Mouse (Mus musculus) spleen, adult 2 months (tissue): Measurements from ENCODE around the gene Sec24c. TPM values are rescaled to one million over a fixed set of nuclear protein-coding genes. Genes with fewer than 3 reads are reported as not detected.

Experiments
- DNase-seq, 2 experiments: peaks; one replicate each; pipeline versions ENCODE4 v3.0.0 to v3.0.0-alpha.2; 2012 to 2021; ENCODE audit warnings: low spot score in 2 of 2, low read depth in 1 of 2
- H3K27ac ChIP-seq: fragments of 200-500 bp; 2 replicates; pipeline ENCODE4 v1.5.1; 2012; ENCODE audit warnings: low read length, inconsistent platforms; ENCODE audit not compliant: insufficient read depth
- H3K27me3 ChIP-seq: fragments of 200-500 bp; 2 replicates; pipeline ENCODE4 v1.6.1; 2012; ENCODE audit warnings: mild to moderate bottlenecking, moderate library complexity, low read length, inconsistent platforms; ENCODE audit not compliant: control insufficient read depth, insufficient read depth
- H3K36me3 ChIP-seq: fragments of 200-500 bp; 2 replicates; pipeline ENCODE4 v1.6.1; 2012; ENCODE audit warnings: mild to moderate bottlenecking, low read length, inconsistent platforms; ENCODE audit not compliant: control insufficient read depth, insufficient read depth
- H3K4me1 ChIP-seq: fragments of 200-500 bp; 2 replicates; pipeline ENCODE4 v1.6.1; 2011; ENCODE audit warnings: inconsistent platforms; ENCODE audit not compliant: control insufficient read depth, insufficient read depth, insufficient read length
- H3K4me3 ChIP-seq: fragments of 200-500 bp; 2 replicates; pipeline ENCODE4 v1.5.1; 2011; ENCODE audit warnings: mild to moderate bottlenecking, inconsistent platforms; ENCODE audit not compliant: insufficient read depth, insufficient read length; ENCODE audit errors: extremely low read depth
- CTCF ChIP-seq: fragments of 200-500 bp; IDR thresholded peaks from 2 replicates; pipeline ENCODE4 v1.5.1; 2011; ENCODE audit warnings: mild to moderate bottlenecking, inconsistent platforms; ENCODE audit not compliant: insufficient read depth, insufficient read length, insufficient replicate concordance; ENCODE audit errors: extremely low read depth
- POLR2A ChIP-seq: fragments of 200-500 bp; IDR thresholded peaks from 2 replicates; pipeline ENCODE4 v1.6.1; 2011; ENCODE audit warnings: low read depth, low read length, inconsistent platforms
- WGBS: fragments of 180-500 bp; shearing (Covaris S2); methylation state at CpG from one replicate; pipeline ENCODE4 v1.1.7; 2018; 5-methylcytosine and 5-hydroxymethylcytosine counted together
- polyA plus RNA-seq: library from polyadenylated mRNA; depleted of rRNA; stranded (reverse); fragments of >200 nt; gene quantifications from 2 replicates; pipeline ENCODE4 v1.2.3, GENCODE M21; 2012; rRNA removed

Gene Sec24c
- polyA plus RNA-seq, 1 experiment, result 181 TPM

DNA sequence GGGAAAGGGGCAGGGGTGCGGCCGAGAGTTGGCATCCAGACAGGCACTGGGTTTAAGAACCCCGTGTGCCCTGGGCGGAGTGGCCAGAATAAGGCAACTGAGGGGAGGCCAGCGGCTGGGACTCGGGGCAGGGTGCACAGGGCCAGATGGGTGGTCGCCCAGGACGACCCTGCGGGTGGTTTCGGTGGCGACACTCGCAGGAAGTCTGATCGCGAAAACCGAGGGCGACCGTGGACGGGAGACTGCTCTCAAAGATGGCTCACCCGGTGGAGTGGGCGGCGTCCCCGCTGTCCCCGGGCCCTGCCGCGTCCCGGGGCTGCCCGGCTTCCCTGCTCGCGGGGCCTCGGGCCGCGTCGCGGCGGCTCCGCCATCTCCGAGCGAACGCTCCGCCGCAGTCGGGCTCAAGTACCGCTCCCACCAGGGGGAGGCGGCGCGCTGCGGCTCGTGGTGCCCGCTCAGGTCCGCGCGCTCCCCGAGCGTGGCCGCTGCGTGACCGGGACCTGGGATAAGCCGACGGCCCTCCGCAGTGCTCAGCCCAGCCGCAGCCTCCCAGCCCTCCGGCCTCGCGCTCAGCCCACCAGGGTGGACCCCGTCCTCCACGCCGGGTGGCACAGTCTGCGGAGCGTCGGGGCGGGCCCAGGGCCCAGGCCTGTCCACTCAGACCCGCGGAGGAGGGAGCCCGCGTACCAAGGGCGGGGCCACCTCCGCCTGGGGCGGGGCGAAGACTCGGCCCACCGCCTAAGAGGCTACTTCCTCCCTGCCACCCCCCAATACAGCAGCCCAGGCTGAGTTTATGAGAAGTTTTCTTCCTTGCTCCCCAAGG lies 60.1 kb downstream of the Sec24c start, which contains the start of gene Ndst2:
Gene Ndst2 (minus strand): TSS at position 611 of the 823 bp plus-strand sequence.
- H3K4me1 ChIP-seq, result peaks cover 3% of the 10 kb centered on the region; the same call in 1 of the 2 replicates
- no peaks in the 10 kb centered on the region for H3K27me3 ChIP-seq
- peaks cover 10% of the 10 kb centered on the region for H3K36me3 ChIP-seq
- WGBS, result under 1% methylated on average over 79 of the region's 81 CpGs
- peak within 1 kb of the TSS; percentile 93 for H3K27ac ChIP-seq
- H3K4me3 ChIP-seq, result peak within 1 kb of the TSS; percentile 92
- TF ChIP-seq POLR2A, result peak; percentile 73
- TF ChIP-seq CTCF, result no peak
- DNase-seq, result peak; percentile 80 to 87

DNA sequence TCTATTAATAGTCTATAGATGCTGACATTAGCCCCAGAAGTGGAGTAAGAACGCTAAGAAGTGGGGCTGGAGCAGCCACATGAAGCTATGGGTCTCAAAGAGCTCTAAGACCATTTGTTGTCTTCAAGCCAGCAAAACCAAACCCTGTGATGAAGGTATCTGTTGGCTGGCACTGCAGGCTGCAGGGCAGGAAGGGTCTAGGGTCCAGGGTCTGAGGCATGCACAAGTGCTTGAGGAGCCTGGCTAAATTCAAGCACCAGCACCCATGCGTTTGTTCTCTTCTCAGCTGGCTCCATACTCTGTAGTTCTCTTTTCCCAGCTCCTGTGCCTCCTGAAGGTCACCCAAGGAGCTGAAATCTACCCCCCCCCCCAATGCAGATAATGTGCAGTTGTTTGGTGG lies 60.9 kb downstream of the Sec24c start:
- Histone ChIP-seq H3K36me3 (peaks cover 2% of the 10 kb centered on the region), H3K4me3 (no peak overlapping the region), H3K27me3 (no peaks in the 10 kb centered on the region), H3K4me1 (peaks cover 3% of the 10 kb centered on the region; the same call in 1 of the 2 replicates), H3K27ac (no peak overlapping the region)
- WGBS, result 64% methylated on average over 2 of the region's 2 CpGs
- no peak for TF ChIP-seq CTCF
- no peak for TF ChIP-seq POLR2A
- no peak for DNase-seq

DNA sequence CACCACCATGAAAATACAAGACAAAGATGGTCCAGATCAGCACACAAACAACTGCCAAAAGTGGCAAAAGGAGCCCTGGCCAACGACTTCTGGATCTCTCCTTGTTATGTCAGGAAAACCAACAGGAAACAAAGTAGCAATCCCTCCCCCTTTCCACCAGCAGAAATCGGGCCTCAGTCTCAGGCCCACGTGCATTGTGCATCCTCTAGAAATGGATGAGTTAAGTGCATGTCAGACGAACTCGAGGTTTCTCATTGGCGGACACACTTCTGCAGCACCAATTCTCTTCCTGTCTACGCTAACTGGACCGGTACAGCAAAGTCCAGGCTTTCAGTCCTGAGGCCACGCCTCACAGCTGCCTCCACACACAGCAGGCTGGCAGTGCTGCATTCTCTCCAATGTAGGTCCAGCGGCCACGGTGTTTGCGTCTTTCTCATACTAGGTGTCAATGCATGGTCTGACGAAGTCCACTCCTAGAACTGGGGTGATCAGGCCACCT lies 61.8 kb downstream of the Sec24c start:
- H3K36me3 ChIP-seq, result peaks cover 3% of the 10 kb centered on the region
- no peak overlapping the region for H3K4me3 ChIP-seq
- peaks cover 3% of the 10 kb centered on the region; the same call in 1 of the 2 replicates for H3K4me1 ChIP-seq
- H3K27me3 ChIP-seq, result no peaks in the 10 kb centered on the region
- DNase-seq, result no peak
- TF ChIP-seq CTCF (no peak), POLR2A (no peak)
- H3K27ac ChIP-seq, result no peak overlapping the region
- 72% methylated on average over 13 of the region's 13 CpGs for WGBS

DNA sequence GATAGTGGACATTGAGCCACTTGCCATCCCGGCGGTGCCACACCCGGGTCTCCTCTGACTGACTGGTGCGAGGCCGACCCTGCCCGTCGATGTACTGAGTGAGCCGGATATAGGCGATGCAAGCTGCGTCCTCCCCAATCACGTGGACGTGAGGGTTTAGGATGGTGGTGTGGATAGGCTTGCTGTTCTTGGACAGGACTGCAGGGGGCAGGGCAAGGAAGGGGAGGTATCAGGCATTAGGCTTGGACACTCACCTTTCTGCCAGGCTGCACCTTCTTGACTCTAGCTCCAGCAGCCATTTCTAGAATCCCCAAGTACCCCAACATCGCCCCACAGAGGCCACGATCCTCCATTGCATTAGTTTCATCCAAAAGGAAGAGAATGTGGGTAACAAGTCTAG lies 63.2 kb downstream of the Sec24c start:
- peaks cover 3% of the 10 kb centered on the region; the same call in 1 of the 2 replicates for H3K4me1 ChIP-seq
- peak in 1 of 2 experiments; percentile 39 for DNase-seq
- no peaks in the 10 kb centered on the region for H3K27me3 ChIP-seq
- no peak overlapping the region for H3K27ac ChIP-seq
- H3K4me3 ChIP-seq, result no peak overlapping the region
- TF ChIP-seq POLR2A, result no peak
- TF ChIP-seq CTCF, result peak; percentile 33; the same call in 1 of the 2 replicates
- H3K36me3 ChIP-seq, result peaks cover 7% of the 10 kb centered on the region
- WGBS, result 51% methylated on average over 14 of the region's 14 CpGs

DNA sequence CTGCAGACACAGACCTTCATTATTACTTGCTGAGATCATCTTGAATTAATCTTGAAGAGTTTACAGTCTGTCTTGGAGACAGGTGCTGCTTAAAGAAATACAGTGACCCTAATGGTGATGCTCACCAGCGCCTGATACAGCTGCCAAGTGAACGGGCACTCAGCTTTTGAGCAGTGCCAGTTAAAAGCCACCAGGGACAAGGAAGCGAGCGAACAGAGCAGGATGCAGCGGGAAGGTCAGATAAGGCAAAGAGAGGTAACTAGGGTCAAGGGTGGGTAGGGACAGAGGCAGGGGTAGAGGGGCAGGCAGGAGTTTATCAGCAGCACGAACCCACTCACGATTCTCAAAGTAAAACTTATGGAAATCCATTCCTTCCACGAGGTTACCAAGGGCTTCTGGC lies 64.4 kb downstream of the Sec24c start:
- no peak for TF ChIP-seq POLR2A
- TF ChIP-seq CTCF, result no peak
- no peak for DNase-seq
- no peak overlapping the region for H3K27ac ChIP-seq
- H3K4me1 ChIP-seq, result no peaks in the 10 kb centered on the region
- H3K4me3 ChIP-seq, result no peak overlapping the region
- no peaks in the 10 kb centered on the region for H3K27me3 ChIP-seq
- WGBS, result 92% methylated on average over 8 of the region's 8 CpGs
- H3K36me3 ChIP-seq, result peaks cover 10% of the 10 kb centered on the region

DNA sequence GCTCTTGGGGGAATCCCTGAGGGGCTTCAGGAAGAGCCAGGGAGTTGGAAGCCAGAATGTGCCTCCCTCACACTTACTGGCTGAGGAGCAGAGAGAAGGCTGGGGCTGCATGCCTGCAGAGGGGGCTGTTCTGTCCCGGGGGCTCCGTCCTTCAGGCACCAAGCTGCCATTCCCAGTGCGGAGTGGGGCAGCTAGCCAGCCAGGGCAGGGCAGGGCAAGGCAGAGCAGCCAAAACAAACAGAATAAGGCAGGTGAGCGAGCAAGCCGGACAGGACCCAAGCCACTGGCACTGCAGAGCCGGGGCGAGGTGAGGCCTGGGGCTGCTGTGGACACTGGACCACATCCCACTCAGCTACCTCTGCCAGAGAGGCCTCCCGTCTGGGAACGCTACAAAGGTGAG lies 67.2 kb downstream of the Sec24c start:
- no peak overlapping the region for H3K27ac ChIP-seq
- no peaks in the 10 kb centered on the region for H3K27me3 ChIP-seq
- DNase-seq, result no peak
- WGBS, result 91% methylated on average over 9 of the region's 9 CpGs
- no peaks in the 10 kb centered on the region for H3K4me1 ChIP-seq
- H3K4me3 ChIP-seq, result no peak overlapping the region
- TF ChIP-seq CTCF (no peak), POLR2A (no peak)
- peaks cover 13% of the 10 kb centered on the region for H3K36me3 ChIP-seq

DNA sequence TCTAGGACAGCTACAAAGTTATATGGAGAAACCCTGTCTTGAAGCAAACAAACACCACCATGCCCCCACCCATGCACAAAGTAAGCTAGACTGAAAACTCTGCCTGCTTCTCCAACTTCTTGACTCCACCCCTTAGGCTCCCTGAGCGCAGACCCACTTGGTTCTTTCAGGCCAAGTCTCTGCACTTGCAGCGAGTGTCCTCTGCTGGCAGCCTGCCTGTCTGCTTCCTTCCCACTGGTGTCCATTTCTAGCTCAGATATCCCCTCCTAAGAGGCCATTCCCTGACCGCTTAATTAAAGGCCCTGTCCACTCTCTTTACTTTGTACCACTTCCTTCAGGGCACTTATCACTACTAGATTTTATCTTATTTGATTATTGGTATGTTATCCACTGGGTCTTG lies 69.5 kb downstream of the Sec24c start:
- Histone ChIP-seq H3K27me3 (no peaks in the 10 kb centered on the region), H3K36me3 (peaks cover 13% of the 10 kb centered on the region), H3K4me3 (no peak overlapping the region), H3K27ac (no peak overlapping the region), H3K4me1 (no peaks in the 10 kb centered on the region)
- 90% methylated on average over 3 of the region's 3 CpGs for WGBS
- no peak for TF ChIP-seq CTCF
- no peak for TF ChIP-seq POLR2A
- no peak for DNase-seq

Other genes with a start within 250 kb of the Sec24c start
- not detected in 2 replicates for gene Cfap70, start 222.1 kb upstream of the Sec24c start, polyA plus RNA-seq
- 36.5 and 44.8 TPM in 2 replicates for gene Anxa7, start 194.2 kb upstream of the Sec24c start, polyA plus RNA-seq
- gene Mss51, start 177.4 kb upstream of the Sec24c start, polyA plus RNA-seq, result 0.65 and 0.97 TPM in 2 replicates
- gene Ppp3cb, start 127.7 kb upstream of the Sec24c start, polyA plus RNA-seq, result 6.0 and 6.5 TPM in 2 replicates
- 1.9 and 2.1 TPM in 2 replicates for gene Usp54, start 33.2 kb upstream of the Sec24c start, polyA plus RNA-seq
- gene Myoz1, start 17.8 kb upstream of the Sec24c start, polyA plus RNA-seq, result not detected in 2 replicates
- 0.05 and 0.07 TPM in 2 replicates for gene Synpo2l, start 6.0 kb upstream of the Sec24c start, polyA plus RNA-seq
- 10.5 and 20.8 TPM in 2 replicates for gene Fut11, start 20.7 kb downstream of the Sec24c start, polyA plus RNA-seq
- gene Chchd1, start 28.7 kb downstream of the Sec24c start, polyA plus RNA-seq, result 12.6 and 15.5 TPM in 2 replicates
- gene Zswim8, start 33.2 kb downstream of the Sec24c start, polyA plus RNA-seq, result 177 and 225 TPM in 2 replicates
- gene Ndst2, start 60.3 kb downstream of the Sec24c start, polyA plus RNA-seq, result 41.6 and 43.2 TPM in 2 replicates
- gene Camk2g, start 119.8 kb downstream of the Sec24c start, polyA plus RNA-seq, result 15.7 and 15.8 TPM in 2 replicates
- gene Plau, start 162.4 kb downstream of the Sec24c start, polyA plus RNA-seq, result 1.0 and 1.2 TPM in 2 replicates